Mouse (Mus musculus) MEL (cell line): ENCODE measurements around the gene Thoc7.

Experiments used
- CHD2 ChIP-seq: IDR thresholded peaks from 2 replicates; pipeline ENCODE4 v1.6.1; 2011; ENCODE audit warnings: low read length, improper control_type of control experiment
- CTCF ChIP-seq, 3 experiments: IDR thresholded peaks in 2 of 3; conservative IDR thresholded peaks in 1 of 3; 2 replicates each; pipeline ENCODE4 v1.5.1; 2011 to 2012; ENCODE audit warnings: low read length in 3 of 3, low read depth in 2 of 3, mild to moderate bottlenecking in 2 of 3, improper control_type of control experiment in 1 of 3, inconsistent platforms in 1 of 3, mixed read lengths in 1 of 3, moderate library complexity in 1 of 3; ENCODE audit not compliant: control insufficient read depth in 1 of 3, insufficient read depth in 1 of 3, poor library complexity in 1 of 3, severe bottlenecking in 1 of 3
- HCFC1 ChIP-seq: IDR thresholded peaks from 2 replicates; pipeline ENCODE4 v1.6.1; 2012; ENCODE audit warnings: low read depth, mild to moderate bottlenecking, inconsistent platforms, low read length, improper control_type of control experiment, moderate library complexity
- JUND ChIP-seq: IDR thresholded peaks from 2 replicates; pipeline ENCODE4 v1.6.1; 2011; ENCODE audit warnings: low read depth, mild to moderate bottlenecking, improper control_type of control experiment, low read length
- KAT2A ChIP-seq: conservative IDR thresholded peaks from 2 replicates; pipeline ENCODE4 v1.6.1; 2012; ENCODE audit warnings: low read depth, low read length, improper control_type of control experiment, inconsistent platforms
- MAFK ChIP-seq: IDR thresholded peaks from 2 replicates; pipeline ENCODE4 v1.6.1; 2011; ENCODE audit warnings: low read depth, mild to moderate bottlenecking, low read length, improper control_type of control experiment, borderline replicate concordance
- MEF2A ChIP-seq: IDR thresholded peaks from 2 replicates; pipeline ENCODE4 v1.6.1; 2014; ENCODE audit warnings: low read depth, mild to moderate bottlenecking, inconsistent platforms, low read length, improper control_type of control experiment; ENCODE audit not compliant: poor library complexity, insufficient replicate concordance, severe bottlenecking; ENCODE audit errors: extremely low read depth
- POLR2A ChIP-seq, 2 experiments: IDR thresholded peaks; 2 replicates each; pipeline ENCODE4 v1.6.1; 2011 to 2012; ENCODE audit warnings: low read length in 2 of 2, mild to moderate bottlenecking in 2 of 2, control low read depth in 1 of 2, improper control_type of control experiment in 1 of 2, low read depth in 1 of 2, moderate library complexity in 1 of 2; ENCODE audit not compliant: control insufficient read depth in 1 of 2, insufficient read depth in 1 of 2, poor library complexity in 1 of 2
- POLR2AphosphoS2 ChIP-seq: IDR thresholded peaks from 2 replicates; pipeline ENCODE4 v1.6.1; 2011; ENCODE audit warnings: low read length, improper control_type of control experiment
- RAD21 ChIP-seq: IDR thresholded peaks from 2 replicates; pipeline ENCODE4 v1.6.1; 2011; ENCODE audit warnings: mild to moderate bottlenecking, low read depth, low read length, improper control_type of control experiment
- TBP ChIP-seq: IDR thresholded peaks from 2 replicates; pipeline ENCODE4 v1.8.0; 2011; ENCODE audit warnings: low read depth, low read length, improper control_type of control experiment
- USF1 ChIP-seq: IDR thresholded peaks from 2 replicates; pipeline ENCODE4 v1.6.1; 2014; ENCODE audit warnings: low read depth, mild to moderate bottlenecking, inconsistent platforms, low read length, improper control_type of control experiment, moderate library complexity
- ZNF384 ChIP-seq: IDR thresholded peaks from 2 replicates; pipeline ENCODE4 v1.6.1; 2012; ENCODE audit warnings: low read depth, mild to moderate bottlenecking, inconsistent platforms, low read length, improper control_type of control experiment

DNA sequence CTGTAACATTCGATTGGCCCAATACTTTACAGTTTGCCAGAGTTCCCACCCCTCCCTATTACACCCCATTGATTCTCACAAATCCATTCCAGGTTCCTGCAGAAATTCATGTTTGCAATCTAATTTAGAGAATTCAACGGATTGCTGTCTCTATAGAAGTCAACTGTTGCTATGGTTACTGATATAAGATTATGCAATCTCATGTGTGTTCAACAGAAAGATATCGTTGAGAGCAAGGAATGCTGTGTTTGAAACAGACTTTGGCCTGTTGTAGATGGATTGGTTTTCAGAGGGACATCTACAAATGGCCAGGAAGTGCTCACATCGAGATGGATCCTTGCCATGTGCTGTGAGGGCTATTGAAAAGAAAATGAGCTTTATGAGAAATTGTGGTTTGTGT lies 46.4 kb downstream of the Thoc7 start:
- TF ChIP-seq POLR2A (IDR thresholded peaks at IDR 0.05; ENCODE audit: control insufficient read depth in 1 of 2, insufficient read depth in 1 of 2, low read depth in 1 of 2, low read length in 2 of 2, poor library complexity in 1 of 2): no peak
- TF ChIP-seq TBP: no peak
- TF ChIP-seq JUND: no peak
- TF ChIP-seq CTCF (IDR thresholded peaks at IDR 0.05 in 2 of 3, conservative IDR thresholded peaks at IDR 0.05 in 1 of 3; ENCODE audit: control insufficient read depth in 1 of 3, insufficient read depth in 1 of 3, low read depth in 2 of 3, low read length in 3 of 3, poor library complexity in 1 of 3, severe bottlenecking in 1 of 3): no peak
- no peak for TF ChIP-seq MEF2A
- TF ChIP-seq CHD2: no peak
- no peak for TF ChIP-seq ZNF384
- TF ChIP-seq MAFK: no peak
- no peak for TF ChIP-seq KAT2A
- no peak for TF ChIP-seq RAD21
- TF ChIP-seq HCFC1: no peak
- TF ChIP-seq USF1: no peak
- TF ChIP-seq POLR2AphosphoS2: no peak
